Mouse (Mus musculus): ENCODE measurements around the gene Sema4a. TPM values are rescaled to one million over a fixed set of nuclear protein-coding genes. Genes with fewer than 3 reads are reported as not detected.

Sema4a gene
- total and polyA plus RNA-seq, 3 experiments: 33.5 to 45.3 TPM; not detected in 1

GRCm38 (mm10) chr3:88420771-88421170 is 40.2 kb downstream of the Sema4a start:
- Histone ChIP-seq H3K9ac (ENCODE audit: control insufficient read depth, low read depth, low read length, poor library complexity, severe bottlenecking) (no peak overlapping the region), H3K36me3 (ENCODE audit: control insufficient read depth in 1 of 2, insufficient read depth in 2 of 2, low read length in 2 of 2) (peaks cover 8 to 9% of the 10 kb centered on the region in 2 experiments; a peak in 3 of 4 replicates), H3K79me2 (ENCODE audit: control insufficient read depth, insufficient read depth, low read length, poor library complexity) (peaks cover 23% of the 10 kb centered on the region), H3K27me3 (ENCODE audit: control insufficient read depth in 1 of 2, insufficient read depth in 2 of 2, low read length in 2 of 2) (no peaks in the 10 kb centered on the region), H3K4me3 (ENCODE audit: control insufficient read depth in 1 of 2, insufficient read depth in 1 of 2, low read depth in 2 of 2, low read length in 2 of 2) (no peak overlapping the region), H3K27ac (ENCODE audit: control insufficient read depth, low read depth, low read length) (no peak overlapping the region), H3K9me3 (replicated peaks; ENCODE audit: insufficient read depth, low read length) (no peaks in the 10 kb centered on the region), H3K4me1 (ENCODE audit: control insufficient read depth in 1 of 2, insufficient read depth in 2 of 2, low read length in 2 of 2) (peaks cover 0 to 20% of the 10 kb centered on the region in 2 experiments; a peak in 3 of 4 replicates)
- no peak for TF ChIP-seq ZNF384 (IDR thresholded peaks at IDR 0.05; ENCODE audit: low read depth, low read length)
- no peak for DNase-seq (ENCODE audit: low read depth, low spot score)

- Histone ChIP-seq H3K4me1 (ENCODE audit: control insufficient read depth in 1 of 2, insufficient read depth in 2 of 2, low read length in 2 of 2) (0 out of 4 replicates have a peak, but pooled peaks cover 0 to 11% of the 10 kb centered on the region in 2 experiments), H3K9me3 (replicated peaks; ENCODE audit: insufficient read depth, low read length) (no peaks in the 10 kb centered on the region), H3K27me3 (ENCODE audit: control insufficient read depth in 1 of 2, insufficient read depth in 2 of 2, low read length in 2 of 2) (no peaks in the 10 kb centered on the region), H3K36me3 (ENCODE audit: control insufficient read depth in 1 of 2, insufficient read depth in 2 of 2, low read length in 2 of 2) (peaks cover 0 to 9% of the 10 kb centered on the region in 2 experiments; a peak in 2 of 4 replicates), H3K4me3 (ENCODE audit: control insufficient read depth in 1 of 2, insufficient read depth in 1 of 2, low read depth in 2 of 2, low read length in 2 of 2) (no peak overlapping the region), H3K27ac (ENCODE audit: control insufficient read depth, low read depth, low read length) (no peak overlapping the region), H3K79me2 (ENCODE audit: control insufficient read depth, insufficient read depth, low read length, poor library complexity) (peaks cover 9% of the 10 kb centered on the region; the same call in 1 of the 2 replicates), H3K9ac (ENCODE audit: control insufficient read depth, low read depth, low read length, poor library complexity, severe bottlenecking) (no peak overlapping the region)
- DNase-seq (ENCODE audit: low read depth, low spot score): no peak
- TF ChIP-seq HCFC1 (IDR thresholded peaks at IDR 0.05; ENCODE audit: low read depth, low read length) (no peak), EP300 (IDR thresholded peaks at IDR 0.05; ENCODE audit: low read depth in 1 of 2, low read length in 2 of 2) (no peak), POLR2AphosphoS5 (IDR thresholded peaks at IDR 0.05; ENCODE audit: borderline replicate concordance, low read depth, low read length) (no peak), NRF1 (IDR thresholded peaks at IDR 0.05; ENCODE audit: insufficient read depth, low read depth, low read length, poor library complexity, severe bottlenecking) (no peak), NELFE (IDR thresholded peaks at IDR 0.05; ENCODE audit: low read depth, low read length) (no peak), MAFK (IDR thresholded peaks at IDR 0.05; ENCODE audit: borderline replicate concordance, low read depth, low read length) (no peak), TBP (IDR thresholded peaks at IDR 0.05; ENCODE audit: low read depth, low read length) (no peak), GATA1 (IDR thresholded peaks at IDR 0.05; ENCODE audit: low read depth, low read length) (no peak), POLR2A (IDR thresholded peaks at IDR 0.05; ENCODE audit: control insufficient read depth in 1 of 2, insufficient read depth in 1 of 2, low read depth in 1 of 2, low read length in 2 of 2, poor library complexity in 1 of 2) (no peak), ETS1 (IDR thresholded peaks at IDR 0.05; ENCODE audit: low read depth, low read length) (no peak), BHLHE40 (IDR thresholded peaks at IDR 0.05; ENCODE audit: borderline replicate concordance, low read depth, low read length) (no peak), TCF12 (IDR thresholded peaks at IDR 0.05; ENCODE audit: low read depth, low read length) (no peak), RCOR1 (IDR thresholded peaks at IDR 0.05; ENCODE audit: low read depth, low read length) (no peak), UBTF (IDR thresholded peaks at IDR 0.05; ENCODE audit: borderline replicate concordance, insufficient read depth, low read depth, low read length) (no peak), MAX (IDR thresholded peaks at IDR 0.05; ENCODE audit: low read length) (no peak), MYC (IDR thresholded peaks at IDR 0.05; ENCODE audit: low read depth, low read length) (no peak), MEF2A (IDR thresholded peaks at IDR 0.05; ENCODE audit: extremely low read depth, insufficient replicate concordance, low read depth, low read length, poor library complexity, severe bottlenecking) (no peak), ZKSCAN1 (IDR thresholded peaks at IDR 0.05; ENCODE audit: low read depth, low read length) (no peak)
Observed at GRCm38 (mm10) chr3:88418016-88418415, 43.0 kb downstream of the Sema4a start.

Measured in MEL (cell line).